Mouse (Mus musculus): ENCODE data around the gene Ogg1. TPM values are rescaled to one million over a fixed set of nuclear protein-coding genes. Genes with fewer than 3 reads are reported as not detected.

Ogg1 gene
- polyA plus RNA-seq (2012; rRNA removed) (8.0 TPM in 2 replicates), polyA plus RNA-seq (2014; fragmentation: Nextera tagmentation; extraction: Ambion mirVana) (4.5 and 5.1 TPM in 2 replicates)

DNA sequence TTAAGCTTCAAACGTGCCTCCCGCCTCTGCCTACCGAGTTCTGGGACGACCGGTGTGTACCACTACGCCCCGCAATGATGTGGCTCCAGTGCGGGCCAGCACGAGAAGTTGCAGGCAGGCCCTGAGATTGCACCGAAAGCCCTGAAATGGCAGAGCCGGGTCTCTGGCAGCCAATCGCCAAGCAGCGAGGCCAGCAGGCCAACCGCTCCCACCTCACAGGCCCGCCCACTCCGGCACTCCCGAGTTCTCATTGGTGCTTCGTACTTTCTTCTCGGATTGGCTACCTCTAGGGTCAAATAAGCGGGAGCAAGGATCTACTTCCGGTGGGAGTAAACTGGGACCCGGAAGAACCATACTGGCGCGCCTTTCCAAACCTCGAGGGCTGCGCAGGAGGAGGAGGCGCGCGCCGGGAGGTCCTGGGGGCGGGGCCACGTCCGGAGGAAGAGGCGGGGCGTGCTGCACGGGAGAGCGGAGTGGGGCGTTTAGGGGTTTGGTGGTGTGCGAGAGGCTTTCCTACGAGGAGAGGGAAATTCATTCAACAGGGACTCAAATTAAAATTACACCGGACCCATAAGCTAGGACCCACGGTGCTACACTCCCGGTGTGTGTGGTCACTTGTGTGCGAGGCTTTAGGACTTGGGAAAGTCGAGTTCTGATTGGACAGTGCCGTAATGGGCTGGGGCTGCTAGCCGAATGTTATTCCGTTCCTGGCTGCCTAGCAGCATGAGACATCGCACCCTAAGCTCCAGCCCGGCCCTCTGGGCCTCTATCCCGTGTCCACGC, at the start of gene Ogg1:
TSS of gene Ogg1 (plus strand) at position 440 of the 783 bp plus-strand sequence.
- Histone ChIP-seq H3K4me2 (ENCODE audit: low read depth) (peak within 1 kb of the TSS; percentile 95), H3K9ac (replicated peaks) (peak within 1 kb of the TSS; percentile 63), H3K9me3 (ENCODE audit: control insufficient read depth, low read length) (no peaks in the 10 kb centered on the region), H3K27ac (peak within 1 kb of the TSS; percentile 87), H3K4me1 (replicated peaks; ENCODE audit: control insufficient read depth in 2 of 2, insufficient read depth in 2 of 2, low read length in 1 of 2) (peaks cover 1 to 5% of the 10 kb centered on the region in 2 experiments; a peak in 1 of 4 replicates), H3K27me3 (ENCODE audit: control insufficient read depth, insufficient read depth, low read length) (no peaks in the 10 kb centered on the region), H3K4me3 (ENCODE audit: insufficient read depth in 1 of 2, low read depth in 2 of 2, low read length in 2 of 2) (peak within 1 kb of the TSS; percentile 63 to 80), H3K36me3 (replicated peaks; ENCODE audit: control insufficient read depth, insufficient read depth, low read depth) (peaks cover 37% of the 10 kb centered on the region)
- no peak for TF ChIP-seq EP300 (IDR thresholded peaks at IDR 0.05; ENCODE audit: low read depth)
- TF ChIP-seq CTCF (IDR thresholded peaks at IDR 0.05; ENCODE audit: low read depth): 0 out of 2 replicates have a peak, but pooled peaks have one; percentile 30
- DNase-seq (ENCODE audit: low read depth in 3 of 3, low spot score in 3 of 3) (peak; percentile 99), ATAC-seq (ENCODE audit: insufficient read depth) (peak; percentile 97)
- WGBS (ENCODE audit: insufficient replicate concordance): under 1% methylated on average over 52 of the region's 52 CpGs

DNA sequence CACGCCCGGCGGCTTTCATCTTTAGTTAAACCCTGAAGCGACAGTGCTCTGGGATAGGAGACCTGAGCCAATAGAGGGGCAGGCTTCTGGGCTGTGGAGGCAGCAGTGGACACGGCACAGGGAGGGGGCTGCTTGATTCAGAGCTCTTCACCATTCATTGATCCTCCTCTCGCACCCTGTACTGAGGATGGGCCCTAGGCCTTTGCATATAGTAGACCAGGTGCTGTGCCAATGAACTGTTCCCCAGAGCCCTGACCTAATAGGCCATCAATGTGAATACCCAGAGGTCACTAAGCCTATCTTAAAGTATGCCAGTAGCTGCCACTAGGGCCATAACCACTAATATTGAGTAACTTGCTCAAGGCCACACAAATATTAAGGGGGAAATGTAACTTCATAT, 45.1 kb upstream of the Ogg1 start:
- TF ChIP-seq EP300 (IDR thresholded peaks at IDR 0.05; ENCODE audit: low read depth) (no peak), CTCF (IDR thresholded peaks at IDR 0.05; ENCODE audit: low read depth) (no peak)
- Histone ChIP-seq H3K9ac (replicated peaks) (no peak overlapping the region), H3K4me2 (ENCODE audit: low read depth) (no peak overlapping the region), H3K4me1 (replicated peaks; ENCODE audit: control insufficient read depth in 2 of 2, insufficient read depth in 2 of 2, low read length in 1 of 2) (no peaks in the 10 kb centered on the region), H3K9me3 (ENCODE audit: control insufficient read depth, low read length) (no peaks in the 10 kb centered on the region), H3K36me3 (replicated peaks; ENCODE audit: control insufficient read depth, insufficient read depth, low read depth) (no peaks in the 10 kb centered on the region), H3K4me3 (ENCODE audit: insufficient read depth in 1 of 2, low read depth in 2 of 2, low read length in 2 of 2) (no peak overlapping the region), H3K27me3 (ENCODE audit: control insufficient read depth, insufficient read depth, low read length) (peaks cover 26% of the 10 kb centered on the region), H3K27ac (no peak overlapping the region)
- WGBS (ENCODE audit: insufficient replicate concordance): 57% methylated on average over 6 of the region's 6 CpGs
- DNase-seq (ENCODE audit: low read depth in 3 of 3, low spot score in 3 of 3) (no peak), ATAC-seq (ENCODE audit: insufficient read depth) (no peak)

- DNase-seq (ENCODE audit: low read depth in 3 of 3, low spot score in 3 of 3) (peak in 1 of 3 experiments; percentile 29), ATAC-seq (ENCODE audit: insufficient read depth) (no peak)
- no peak within 1 kb of the TSS for H3K9ac ChIP-seq (replicated peaks)
- no peak within 1 kb of the TSS for H3K4me3 ChIP-seq (ENCODE audit: insufficient read depth in 1 of 2, low read depth in 2 of 2, low read length in 2 of 2)
- no peak within 1 kb of the TSS for H3K4me2 ChIP-seq (ENCODE audit: low read depth)
- H3K36me3 ChIP-seq (replicated peaks; ENCODE audit: control insufficient read depth, insufficient read depth, low read depth): no peaks in the 10 kb centered on the region
- H3K27ac ChIP-seq: no peak within 1 kb of the TSS
- H3K9me3 ChIP-seq (ENCODE audit: control insufficient read depth, low read length): no peaks in the 10 kb centered on the region
- H3K27me3 ChIP-seq (ENCODE audit: control insufficient read depth, insufficient read depth, low read length): peaks cover 26% of the 10 kb centered on the region
- H3K4me1 ChIP-seq (replicated peaks; ENCODE audit: control insufficient read depth in 2 of 2, insufficient read depth in 2 of 2, low read length in 1 of 2): no peaks in the 10 kb centered on the region
- TF ChIP-seq CTCF (IDR thresholded peaks at IDR 0.05; ENCODE audit: low read depth): no peak
- WGBS (ENCODE audit: insufficient replicate concordance): 2% methylated on average over 37 of the region's 37 CpGs
Observed at GRCm38 (mm10) chr6:113282101-113282802, 44.5 kb upstream of the Ogg1 start, which contains the start of gene Cpne9. TSS of gene Cpne9 (plus strand) at chr6:113282307.

DNA sequence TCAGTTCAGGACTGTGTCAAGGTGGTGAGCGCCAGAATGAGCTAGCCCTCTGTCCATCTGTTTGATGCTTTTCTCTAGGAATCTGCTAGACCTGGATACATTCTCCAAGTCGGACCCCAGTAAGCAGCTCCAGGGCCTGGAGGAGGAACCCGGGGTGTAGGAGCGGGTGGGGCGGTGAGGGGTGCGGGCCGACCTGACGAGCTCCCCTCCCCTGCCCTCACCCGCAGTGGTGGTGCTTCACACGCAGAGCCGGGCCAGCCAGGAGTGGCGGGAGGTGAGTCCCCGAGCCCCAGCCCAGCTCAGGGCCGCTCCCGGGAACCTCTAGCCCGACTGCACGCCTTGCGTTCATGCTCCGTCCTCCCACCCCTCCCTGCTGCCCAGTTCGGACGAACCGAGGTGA, 43.8 kb upstream of the Ogg1 start:
- H3K27ac ChIP-seq: no peak overlapping the region
- TF ChIP-seq CTCF (IDR thresholded peaks at IDR 0.05; ENCODE audit: low read depth) (no peak), EP300 (IDR thresholded peaks at IDR 0.05; ENCODE audit: low read depth) (no peak)
- H3K9me3 ChIP-seq (ENCODE audit: control insufficient read depth, low read length): no peaks in the 10 kb centered on the region
- no peak overlapping the region for H3K4me3 ChIP-seq (ENCODE audit: insufficient read depth in 1 of 2, low read depth in 2 of 2, low read length in 2 of 2)
- H3K4me1 ChIP-seq (replicated peaks; ENCODE audit: control insufficient read depth in 2 of 2, insufficient read depth in 2 of 2, low read length in 1 of 2): no peaks in the 10 kb centered on the region
- ATAC-seq (ENCODE audit: insufficient read depth): no peak
- no peaks in the 10 kb centered on the region for H3K36me3 ChIP-seq (replicated peaks; ENCODE audit: control insufficient read depth, insufficient read depth, low read depth)
- 3% methylated on average over 22 of the region's 22 CpGs for WGBS (ENCODE audit: insufficient replicate concordance)
- no peak for DNase-seq (ENCODE audit: low read depth in 3 of 3, low spot score in 3 of 3)
- no peak overlapping the region for H3K9ac ChIP-seq (replicated peaks)
- no peak overlapping the region for H3K4me2 ChIP-seq (ENCODE audit: low read depth)
- peaks cover 26% of the 10 kb centered on the region for H3K27me3 ChIP-seq (ENCODE audit: control insufficient read depth, insufficient read depth, low read length)

GRCm38 (mm10) chr6:113283500-113283899, 43.3 kb upstream of the Ogg1 start:
- TF ChIP-seq EP300 (IDR thresholded peaks at IDR 0.05; ENCODE audit: low read depth): no peak
- no peak for TF ChIP-seq CTCF (IDR thresholded peaks at IDR 0.05; ENCODE audit: low read depth)
- ATAC-seq (ENCODE audit: insufficient read depth): peak; percentile 18; the same call in 1 of the 2 replicates

More at GRCm38 (mm10) chr6:113283500-113283899, 43.3 kb upstream of the Ogg1 start:
- H3K27me3 ChIP-seq (ENCODE audit: control insufficient read depth, insufficient read depth, low read length): peaks cover 26% of the 10 kb centered on the region
- H3K9me3 ChIP-seq (ENCODE audit: control insufficient read depth, low read length): no peaks in the 10 kb centered on the region
- whole genome bisulfite sequencing (ENCODE audit: insufficient replicate concordance): 6% methylated on average over 6 of the region's 6 CpGs
- H3K4me2 ChIP-seq (ENCODE audit: low read depth): no peak overlapping the region
- H3K9ac ChIP-seq (replicated peaks): no peak overlapping the region
- no peak overlapping the region for H3K27ac ChIP-seq
- H3K4me3 ChIP-seq (ENCODE audit: insufficient read depth in 1 of 2, low read depth in 2 of 2, low read length in 2 of 2): no peak overlapping the region
- no peaks in the 10 kb centered on the region for H3K4me1 ChIP-seq (replicated peaks; ENCODE audit: control insufficient read depth in 2 of 2, insufficient read depth in 2 of 2, low read length in 1 of 2)
- no peak for DNase-seq (ENCODE audit: low read depth in 3 of 3, low spot score in 3 of 3)
- H3K36me3 ChIP-seq (replicated peaks; ENCODE audit: control insufficient read depth, insufficient read depth, low read depth): no peaks in the 10 kb centered on the region
